Mouse (Mus musculus) erythroblast, embryonic 14.5 days (primary cell): Measurements from ENCODE around the gene Ppm1a. TPM values are rescaled to one million over a fixed set of nuclear protein-coding genes. Genes with fewer than 3 reads are reported as not detected.

Experiments used
- H3K27me3 ChIP-seq: 2 replicates; pipeline ENCODE4 v1.6.1; 2012; ENCODE audit warnings: inconsistent platforms; ENCODE audit not compliant: control insufficient read depth
- H3K36me3 ChIP-seq: 2 replicates; pipeline ENCODE4 v1.6.1; 2012; ENCODE audit warnings: mild to moderate bottlenecking, inconsistent platforms; ENCODE audit not compliant: control insufficient read depth
- H3K4me1 ChIP-seq: 2 replicates; pipeline ENCODE4 v1.6.1; 2012; ENCODE audit warnings: inconsistent platforms; ENCODE audit not compliant: control insufficient read depth
- H3K4me3 ChIP-seq: replicated peaks from 2 replicates; pipeline ENCODE3; 2012; ENCODE audit warnings: moderate library complexity, mild to moderate bottlenecking, inconsistent platforms
- H3K9me3 ChIP-seq: 2 replicates; pipeline ENCODE4 v1.6.1; 2012; ENCODE audit warnings: low read length, inconsistent platforms, mixed read lengths; ENCODE audit not compliant: control insufficient read depth
- GATA1 ChIP-seq: IDR thresholded peaks from 2 replicates; pipeline ENCODE4 v1.6.1; 2012; ENCODE audit warnings: low read length, inconsistent platforms, mixed read lengths
- TAL1 ChIP-seq: IDR thresholded peaks from 3 replicates; pipeline ENCODE4 v1.6.1; 2012; ENCODE audit warnings: low read length, inconsistent platforms, mixed read lengths
- polyA plus RNA-seq: library from polyadenylated mRNA; stranded (reverse); fragments of >175 nt; gene quantifications from 2 replicates; pipeline ENCODE4 v1.2.3, GENCODE M21; 2012

Gene Ppm1a
- polyA plus RNA-seq, 1 experiment, result 2.5 TPM

DNA sequence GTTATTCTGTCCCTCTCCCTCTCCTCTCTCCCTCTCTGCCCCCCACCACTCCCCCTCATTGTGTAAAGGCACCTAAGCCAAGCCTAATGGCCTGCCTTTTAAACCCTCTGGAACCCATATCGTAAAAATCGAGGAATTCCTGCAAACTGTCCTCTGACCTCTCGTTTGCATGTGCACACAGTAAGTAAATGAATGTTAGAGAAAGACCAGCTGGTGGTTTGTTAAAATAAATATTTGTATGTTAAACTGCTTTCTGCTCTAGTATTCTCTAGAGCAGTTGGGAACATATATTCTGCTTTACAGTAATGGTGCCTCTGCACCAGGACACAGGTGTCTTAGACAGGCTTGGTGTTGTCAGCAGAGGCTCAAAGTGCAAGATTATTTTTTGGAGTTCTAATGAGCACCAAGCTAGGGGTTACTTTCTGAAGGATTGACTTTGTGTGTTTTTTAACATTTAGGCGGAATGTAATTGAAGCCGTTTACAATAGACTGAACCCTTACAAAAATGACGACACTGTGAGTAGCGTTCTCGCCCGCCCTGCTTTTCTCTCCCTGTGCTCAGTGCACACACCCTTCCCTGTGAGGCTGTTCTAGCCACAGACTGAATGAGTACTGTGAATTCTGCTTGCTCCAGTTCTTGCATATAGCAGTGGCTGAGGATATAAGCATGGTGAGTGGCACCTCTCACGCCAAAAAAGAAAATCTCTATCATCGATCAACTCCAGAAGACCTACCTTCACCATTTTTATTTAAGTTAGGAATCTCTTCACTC lies 35.3 kb downstream of the Ppm1a start:
- TF ChIP-seq TAL1, result no peak
- Histone ChIP-seq H3K4me3 (no peak overlapping the region), H3K4me1 (peaks cover 18% of the 10 kb centered on the region), H3K27me3 (no peaks in the 10 kb centered on the region), H3K9me3 (no peaks in the 10 kb centered on the region), H3K36me3 (peaks cover 68% of the 10 kb centered on the region)

DNA sequence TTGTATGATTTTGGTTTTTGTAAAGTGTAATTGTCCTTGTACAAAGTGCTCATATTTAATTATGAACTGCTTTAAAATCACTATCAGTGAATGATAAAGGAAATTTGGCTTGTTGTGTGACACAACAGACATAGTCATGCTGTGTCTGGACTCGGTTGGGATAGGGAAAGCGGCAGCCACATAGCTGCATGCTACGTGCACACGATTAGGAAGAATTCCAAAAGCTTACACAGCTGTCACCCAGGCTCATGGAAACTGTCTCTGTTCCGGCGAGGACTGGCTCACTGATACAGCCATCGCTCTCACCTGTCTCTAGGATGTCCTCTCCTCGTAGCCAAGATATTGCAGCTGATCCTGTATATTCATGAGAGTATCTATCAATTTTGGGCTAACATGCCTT lies 36.7 kb downstream of the Ppm1a start:
- H3K9me3 ChIP-seq, result no peaks in the 10 kb centered on the region

DNA sequence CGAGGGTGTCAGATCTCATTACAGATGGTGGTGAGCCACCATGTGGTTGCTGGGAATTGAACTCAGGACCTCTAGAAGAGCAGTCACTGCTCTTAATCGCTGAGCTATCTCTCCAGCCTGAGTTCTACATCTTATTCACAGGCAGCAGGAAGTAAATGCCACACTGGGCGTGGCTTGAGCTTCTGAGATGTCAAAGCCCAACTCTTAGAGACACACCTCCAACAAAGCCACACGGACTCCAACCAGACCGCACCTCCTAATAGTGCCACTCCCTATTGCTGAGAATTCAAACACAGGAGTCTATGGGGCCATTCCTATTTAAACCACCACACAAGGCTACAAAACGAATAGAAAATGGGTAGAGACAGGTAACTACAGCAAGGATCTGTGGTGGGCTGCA lies 52.5 kb downstream of the Ppm1a start:
- H3K9me3 ChIP-seq, result no peaks in the 10 kb centered on the region
- no peaks in the 10 kb centered on the region for H3K4me1 ChIP-seq
- no peaks in the 10 kb centered on the region for H3K27me3 ChIP-seq
- H3K36me3 ChIP-seq, result no peaks in the 10 kb centered on the region
- no peak overlapping the region for H3K4me3 ChIP-seq
- TF ChIP-seq TAL1 (no peak), GATA1 (no peak)

More for the DNA sequence above, 36.7 kb downstream of the Ppm1a start:
- peaks cover 18% of the 10 kb centered on the region for H3K4me1 ChIP-seq
- TF ChIP-seq GATA1, result no peak
- TF ChIP-seq TAL1, result no peak
- H3K36me3 ChIP-seq, result peaks cover 61% of the 10 kb centered on the region
- no peak overlapping the region for H3K4me3 ChIP-seq
- H3K27me3 ChIP-seq, result no peaks in the 10 kb centered on the region

DNA sequence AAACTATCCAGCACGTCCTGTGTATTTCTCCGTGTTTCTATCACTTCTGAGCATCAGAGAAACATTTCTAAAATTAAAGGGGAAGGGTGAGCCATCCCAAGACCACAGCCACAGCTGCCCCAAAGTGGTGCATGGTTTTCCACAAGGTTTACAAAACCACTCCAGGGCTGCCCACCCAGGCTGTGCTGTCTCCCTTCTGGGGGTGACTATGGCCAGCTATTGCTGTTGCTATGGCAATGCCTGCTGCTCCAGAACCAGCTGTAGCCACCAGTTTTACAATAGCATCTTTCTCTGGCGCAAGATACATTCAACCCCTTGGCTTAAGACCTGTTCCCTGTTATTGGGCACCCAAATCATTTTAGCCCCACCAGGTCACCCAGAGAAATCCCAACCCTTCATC lies 54.3 kb downstream of the Ppm1a start:
- no peaks in the 10 kb centered on the region for H3K4me1 ChIP-seq

DNA sequence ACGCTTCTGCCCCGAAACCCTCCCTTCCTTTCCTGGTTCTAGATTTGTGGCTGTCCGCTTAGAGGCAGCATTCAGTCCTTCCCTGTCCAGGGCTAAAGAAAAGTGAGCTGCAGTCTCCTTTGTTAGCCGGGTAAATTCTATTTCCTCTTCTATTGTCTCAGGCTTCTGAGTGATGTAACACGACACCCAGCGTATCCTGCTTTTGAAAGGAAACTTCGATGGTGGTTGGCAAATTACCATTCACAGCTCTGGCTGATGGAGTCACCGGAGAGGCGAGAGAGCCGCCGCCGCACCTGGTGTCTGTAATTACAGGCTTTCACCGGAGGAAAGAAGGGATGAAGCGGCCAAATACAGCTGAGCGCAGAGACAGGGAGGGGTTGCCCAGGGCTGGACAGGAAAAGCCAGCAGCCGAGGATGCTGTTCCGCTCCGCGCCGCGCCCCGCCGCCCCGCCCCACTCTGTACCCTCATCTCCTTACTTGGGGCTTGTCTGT lies 63.7 kb downstream of the Ppm1a start:
- no peaks in the 10 kb centered on the region for H3K9me3 ChIP-seq
- TF ChIP-seq TAL1 (no peak), GATA1 (no peak)
- H3K4me1 ChIP-seq, result no peaks in the 10 kb centered on the region
- peaks cover 44% of the 10 kb centered on the region for H3K27me3 ChIP-seq
- no peaks in the 10 kb centered on the region for H3K36me3 ChIP-seq
- no peak overlapping the region for H3K4me3 ChIP-seq

More for the DNA sequence above, 54.3 kb downstream of the Ppm1a start:
- TF ChIP-seq TAL1 (no peak), GATA1 (no peak)
- Histone ChIP-seq H3K4me3 (no peak overlapping the region), H3K9me3 (no peaks in the 10 kb centered on the region), H3K27me3 (no peaks in the 10 kb centered on the region), H3K36me3 (no peaks in the 10 kb centered on the region)

DNA sequence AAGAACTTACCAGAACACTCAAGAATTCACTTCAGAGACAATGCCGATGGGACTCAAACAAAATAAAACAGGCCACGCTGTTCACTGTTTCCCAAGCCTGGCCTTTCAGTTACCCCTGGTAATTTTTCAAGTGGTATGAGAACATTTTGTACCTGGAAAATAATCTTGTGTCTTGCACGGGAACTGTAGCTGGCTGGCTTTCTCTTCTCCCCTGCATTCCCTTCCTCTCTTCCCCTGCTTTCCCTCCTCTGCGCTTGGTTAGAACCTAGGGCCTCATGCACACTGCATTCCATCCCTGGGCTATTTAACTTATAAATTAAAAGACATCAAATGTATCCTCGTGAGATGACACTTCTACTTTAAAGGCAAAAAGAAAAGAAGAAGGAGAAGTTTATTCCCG lies 64.3 kb downstream of the Ppm1a start:
- Histone ChIP-seq H3K27me3 (peaks cover 44% of the 10 kb centered on the region), H3K4me3 (no peak overlapping the region), H3K4me1 (no peaks in the 10 kb centered on the region), H3K36me3 (no peaks in the 10 kb centered on the region), H3K9me3 (no peaks in the 10 kb centered on the region)
- TF ChIP-seq GATA1, result no peak
- TF ChIP-seq TAL1, result no peak

DNA sequence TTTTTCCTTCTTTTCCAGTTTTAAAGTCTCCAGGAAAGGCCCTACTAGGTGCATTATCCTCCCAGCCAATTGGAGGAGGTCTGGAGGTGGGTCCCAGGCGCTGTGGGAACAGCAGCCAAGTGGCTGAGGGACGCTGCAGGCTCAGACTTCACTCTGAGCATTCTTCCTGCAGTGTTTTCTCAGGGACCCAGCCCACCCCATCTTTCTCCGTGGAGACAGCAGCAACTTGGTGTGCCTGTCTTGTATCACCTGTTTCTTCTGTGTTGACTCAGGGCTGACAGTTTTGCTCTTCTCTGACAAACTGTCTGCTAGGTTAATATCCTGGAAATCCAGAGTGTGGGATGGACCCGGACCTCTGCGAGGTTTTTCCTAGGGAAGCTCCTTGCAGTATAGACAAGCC lies 68.4 kb downstream of the Ppm1a start:
- no peak overlapping the region for H3K4me3 ChIP-seq
- TF ChIP-seq TAL1, result no peak
- no peak for TF ChIP-seq GATA1
- peaks cover 47% of the 10 kb centered on the region for H3K27me3 ChIP-seq
- no peaks in the 10 kb centered on the region for H3K4me1 ChIP-seq
- H3K36me3 ChIP-seq, result no peaks in the 10 kb centered on the region
- H3K9me3 ChIP-seq, result no peaks in the 10 kb centered on the region

DNA sequence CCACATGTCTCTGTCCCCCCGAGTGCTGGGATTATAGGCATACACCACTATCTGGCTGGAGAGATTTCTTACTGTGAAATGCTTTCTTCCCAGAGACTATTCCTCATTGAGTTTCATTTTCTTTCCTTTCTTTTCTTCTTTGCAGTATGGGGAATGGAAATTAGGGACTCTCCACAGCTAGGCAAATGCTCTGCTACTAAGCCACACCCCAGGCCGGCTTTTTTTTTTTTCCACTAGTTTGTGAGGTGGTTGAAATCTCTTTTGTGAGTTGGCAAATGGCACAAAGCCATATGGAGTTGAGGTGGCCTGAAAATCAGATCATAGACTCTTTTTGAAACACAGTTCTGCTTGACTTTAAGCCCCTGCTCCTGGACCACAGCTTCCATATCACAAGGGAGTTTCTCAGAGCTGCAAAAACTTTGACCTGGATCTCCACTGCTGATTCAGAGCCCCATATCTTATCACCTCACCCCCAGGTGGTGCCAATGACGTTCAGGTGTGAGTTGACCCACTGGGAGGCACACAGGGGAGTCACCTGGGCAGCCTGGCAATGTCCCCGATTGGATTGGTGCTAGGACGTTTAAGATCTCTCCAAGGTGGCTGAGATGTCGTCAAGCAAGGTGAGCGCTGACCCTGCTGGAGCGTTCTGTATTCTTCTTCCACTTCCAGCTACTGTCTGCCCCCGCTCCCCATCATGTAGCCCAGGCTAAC lies 71.7 kb downstream of the Ppm1a start:
- TF ChIP-seq GATA1 (no peak), TAL1 (no peak)
- H3K4me3 ChIP-seq, result no peak overlapping the region
- no peaks in the 10 kb centered on the region for H3K9me3 ChIP-seq
- H3K4me1 ChIP-seq, result no peaks in the 10 kb centered on the region; the same call in 1 of the 2 replicates
- H3K27me3 ChIP-seq, result peaks cover 43% of the 10 kb centered on the region
- no peaks in the 10 kb centered on the region for H3K36me3 ChIP-seq

DNA sequence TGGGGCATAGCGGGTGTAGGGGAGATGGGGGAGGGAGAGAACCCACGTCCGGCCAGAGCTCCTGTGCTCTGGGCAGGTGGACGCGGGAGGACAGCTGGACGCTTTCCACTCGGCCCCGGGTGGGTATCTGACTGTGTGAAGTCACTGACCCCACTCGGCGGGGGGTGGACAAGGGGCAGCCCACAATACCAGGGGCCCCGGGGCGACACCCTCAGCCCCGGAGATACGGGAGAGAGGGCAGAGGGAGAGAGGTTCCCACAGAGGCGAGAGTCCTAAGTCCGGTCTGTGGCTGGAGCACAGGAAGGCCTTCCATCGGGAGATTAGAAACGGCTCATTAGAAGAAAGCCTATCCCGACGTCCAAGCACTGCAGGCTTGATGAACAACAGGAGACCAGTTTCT lies 72.5 kb downstream of the Ppm1a start:
- Histone ChIP-seq H3K4me3 (no peak overlapping the region), H3K36me3 (no peaks in the 10 kb centered on the region), H3K27me3 (peaks cover 43% of the 10 kb centered on the region), H3K9me3 (no peaks in the 10 kb centered on the region), H3K4me1 (no peaks in the 10 kb centered on the region; the same call in 1 of the 2 replicates)
- TF ChIP-seq GATA1 (no peak), TAL1 (no peak)
